Mouse (Mus musculus) lung, embryonic 16.5 days (tissue): Measurements from ENCODE around the gene Frmd4a. TPM values are rescaled to one million over a fixed set of nuclear protein-coding genes. Genes with fewer than 3 reads are reported as not detected.

ENCODE experiments used
- ATAC-seq: fragments of 200-750 bp; cut with Nextera tagmentation; 2 replicates; pipeline ENCODE4 v1.8.0; 2017; ENCODE audit warnings: low read depth, mild to moderate bottlenecking, moderate library complexity
- H3K27ac ChIP-seq: fragments of 300-500 bp; sonication (generic); 2 replicates; pipeline ENCODE4 v1.5.1; 2014; ENCODE audit warnings: mild to moderate bottlenecking, control low read depth, low read length
- H3K27me3 ChIP-seq: fragments of 300-500 bp; sonication (generic); 2 replicates; pipeline ENCODE4 v1.6.1; 2014; ENCODE audit warnings: low read depth, low read length, mixed read lengths; ENCODE audit not compliant: control insufficient read depth, insufficient read depth
- H3K36me3 ChIP-seq: fragments of 300-500 bp; sonication (generic); 2 replicates; pipeline ENCODE4 v1.6.1; 2014; ENCODE audit warnings: low read length; ENCODE audit not compliant: control insufficient read depth, insufficient read depth
- H3K4me1 ChIP-seq: fragments of 300-500 bp; sonication (generic); replicated peaks from 2 replicates; pipeline ENCODE4 v1.6.1; 2014; ENCODE audit warnings: low read length, mixed read lengths; ENCODE audit not compliant: control insufficient read depth, insufficient read depth
- H3K4me2 ChIP-seq: fragments of 300-500 bp; sonication (generic); 2 replicates; pipeline ENCODE4 v1.6.1; 2014; ENCODE audit warnings: low read depth, low read length, control low read depth
- H3K4me3 ChIP-seq: fragments of 300-500 bp; sonication (generic); 2 replicates; pipeline ENCODE4 v1.5.1; 2014; ENCODE audit warnings: mild to moderate bottlenecking, low read length, control low read depth
- H3K9ac ChIP-seq: fragments of 300-500 bp; sonication (generic); 2 replicates; pipeline ENCODE4 v1.6.1; 2014; ENCODE audit warnings: low read length, control low read depth
- H3K9me3 ChIP-seq: fragments of 300-500 bp; sonication (generic); 2 replicates; pipeline ENCODE4 v1.6.1; 2016; ENCODE audit warnings: low read length; ENCODE audit not compliant: control insufficient read depth
- WGBS: fragments of 180-500 bp; shearing (Covaris S2); extraction: QIAGEN DNeasy Blood & Tissue Kit; methylation state at CpG from one replicate; pipeline ENCODE4 v1.1.7; 2014; 5-methylcytosine and 5-hydroxymethylcytosine counted together
- polyA plus RNA-seq: library from polyadenylated mRNA; unstranded; fragments of >200 nt; fragmentation: Nextera tagmentation; extraction: Ambion mirVana; gene quantifications from 2 replicates; pipeline ENCODE4 v1.2.1, GENCODE M21; 2015

Gene Frmd4a
- polyA plus RNA-seq, 1 experiment from 2014 or later, result 29.1 TPM

- Histone ChIP-seq H3K36me3 (peaks cover 63% of the 10 kb centered on the region), H3K9ac (no peak overlapping the region), H3K4me3 (no peak overlapping the region), H3K4me1 (peaks cover 18% of the 10 kb centered on the region), H3K27me3 (no peaks in the 10 kb centered on the region), H3K4me2 (no peak overlapping the region), H3K9me3 (no peaks in the 10 kb centered on the region), H3K27ac (no peak overlapping the region)
- WGBS, result 79% methylated on average over 7 of the region's 7 CpGs
- ATAC-seq, result no peak
Measured at GRCm38 (mm10) chr2:4592666-4593065, 575.1 kb downstream of the Frmd4a start.

DNA sequence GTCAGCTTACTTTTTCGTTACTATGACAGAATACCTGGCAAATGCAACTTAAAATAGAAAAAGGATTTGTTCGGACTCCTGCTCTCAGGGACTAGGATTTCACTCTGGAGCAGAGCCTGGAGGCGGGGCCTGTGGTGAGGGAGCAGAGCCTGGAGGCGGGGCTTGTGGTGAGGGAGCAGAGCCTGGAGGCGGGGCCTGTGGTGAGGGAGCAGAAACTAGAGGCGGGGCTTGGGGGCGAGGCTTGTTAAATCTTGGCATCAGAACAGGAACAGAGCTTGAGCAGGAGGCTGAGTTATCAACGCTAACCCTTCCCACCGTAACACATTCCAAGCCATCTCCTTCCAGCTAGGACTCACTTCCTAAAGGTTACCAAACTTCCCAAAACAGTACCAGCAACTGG lies 575.9 kb downstream of the Frmd4a start:
- H3K4me2 ChIP-seq, result no peak overlapping the region
- peaks cover 18% of the 10 kb centered on the region for H3K4me1 ChIP-seq
- H3K9ac ChIP-seq, result no peak overlapping the region
- H3K27ac ChIP-seq, result peak overlapping the region; percentile 62
- WGBS, result 21% methylated on average over 9 of the region's 9 CpGs
- no peaks in the 10 kb centered on the region for H3K9me3 ChIP-seq
- peaks cover 65% of the 10 kb centered on the region for H3K36me3 ChIP-seq
- ATAC-seq, result peak; percentile 88
- H3K27me3 ChIP-seq, result no peaks in the 10 kb centered on the region
- H3K4me3 ChIP-seq, result no peak overlapping the region

- H3K27me3 ChIP-seq, result no peaks in the 10 kb centered on the region
- no peak overlapping the region for H3K9ac ChIP-seq
- no peaks in the 10 kb centered on the region for H3K9me3 ChIP-seq
- WGBS, result 83% methylated on average over 3 of the region's 3 CpGs
- ATAC-seq, result peak; percentile 50
- H3K27ac ChIP-seq, result peak overlapping the region; percentile 62; the same call in 1 of the 2 replicates
- H3K4me3 ChIP-seq, result no peak overlapping the region
- H3K4me1 ChIP-seq, result peaks cover 16% of the 10 kb centered on the region
- no peak overlapping the region for H3K4me2 ChIP-seq
- peaks cover 61% of the 10 kb centered on the region for H3K36me3 ChIP-seq
Measured at GRCm38 (mm10) chr2:4593878-4594387, 576.4 kb downstream of the Frmd4a start.

GRCm38 (mm10) chr2:4596992-4597391 lies 579.5 kb downstream of the Frmd4a start:
- H3K4me1 ChIP-seq, result peaks cover 13% of the 10 kb centered on the region; the same call in 1 of the 2 replicates
- 87% methylated on average over 7 of the region's 7 CpGs for WGBS
- no peaks in the 10 kb centered on the region for H3K27me3 ChIP-seq
- H3K36me3 ChIP-seq, result peaks cover 43% of the 10 kb centered on the region
- H3K9ac ChIP-seq, result no peak overlapping the region
- no peaks in the 10 kb centered on the region for H3K9me3 ChIP-seq
- H3K4me2 ChIP-seq, result no peak overlapping the region
- no peak overlapping the region for H3K27ac ChIP-seq
- H3K4me3 ChIP-seq, result no peak overlapping the region
- ATAC-seq, result no peak

- Histone ChIP-seq H3K4me3 (no peak overlapping the region), H3K9ac (no peak overlapping the region), H3K4me2 (no peak overlapping the region), H3K9me3 (no peaks in the 10 kb centered on the region), H3K36me3 (peaks cover 55% of the 10 kb centered on the region), H3K27me3 (no peaks in the 10 kb centered on the region), H3K4me1 (no peaks in the 10 kb centered on the region; the same call in 1 of the 2 replicates), H3K27ac (peak overlapping the region; percentile 31; the same call in 1 of the 2 replicates)
- 46% methylated on average over 15 of the region's 15 CpGs for WGBS
- peak; percentile 46; the same call in 1 of the 2 replicates for ATAC-seq
Measured at GRCm38 (mm10) chr2:4601034-4601890, 583.7 kb downstream of the Frmd4a start.

GRCm38 (mm10) chr2:4603361-4603945 lies 585.9 kb downstream of the Frmd4a start:
- ATAC-seq, result peak; percentile 30
- H3K27ac ChIP-seq, result no peak overlapping the region
- H3K4me1 ChIP-seq, result no peaks in the 10 kb centered on the region; the same call in 1 of the 2 replicates
- H3K9ac ChIP-seq, result no peak overlapping the region
- H3K27me3 ChIP-seq, result no peaks in the 10 kb centered on the region
- no peak overlapping the region for H3K4me2 ChIP-seq
- no peak overlapping the region for H3K4me3 ChIP-seq
- peaks cover 64% of the 10 kb centered on the region for H3K36me3 ChIP-seq
- no peaks in the 10 kb centered on the region for H3K9me3 ChIP-seq
- 80% methylated on average over 33 of the region's 33 CpGs for WGBS

- H3K4me3 ChIP-seq, result no peak overlapping the region
- H3K4me1 ChIP-seq, result no peaks in the 10 kb centered on the region
- 91% methylated on average over 3 of the region's 3 CpGs for WGBS
- ATAC-seq, result no peak
- peaks cover 80% of the 10 kb centered on the region for H3K36me3 ChIP-seq
- H3K9ac ChIP-seq, result no peak overlapping the region
- H3K27me3 ChIP-seq, result no peaks in the 10 kb centered on the region
- H3K27ac ChIP-seq, result no peak overlapping the region
- no peak overlapping the region for H3K4me2 ChIP-seq
- H3K9me3 ChIP-seq, result no peaks in the 10 kb centered on the region
Measured at GRCm38 (mm10) chr2:4606559-4606958, 589.0 kb downstream of the Frmd4a start.

GRCm38 (mm10) chr2:4608253-4608652 lies 590.7 kb downstream of the Frmd4a start:
- Histone ChIP-seq H3K36me3 (peaks cover 82% of the 10 kb centered on the region), H3K27ac (no peak overlapping the region), H3K4me1 (no peaks in the 10 kb centered on the region), H3K27me3 (no peaks in the 10 kb centered on the region), H3K9me3 (no peaks in the 10 kb centered on the region), H3K9ac (no peak overlapping the region), H3K4me2 (no peak overlapping the region), H3K4me3 (no peak overlapping the region)
- WGBS, result 77% methylated on average over 3 of the region's 3 CpGs
- no peak for ATAC-seq

DNA sequence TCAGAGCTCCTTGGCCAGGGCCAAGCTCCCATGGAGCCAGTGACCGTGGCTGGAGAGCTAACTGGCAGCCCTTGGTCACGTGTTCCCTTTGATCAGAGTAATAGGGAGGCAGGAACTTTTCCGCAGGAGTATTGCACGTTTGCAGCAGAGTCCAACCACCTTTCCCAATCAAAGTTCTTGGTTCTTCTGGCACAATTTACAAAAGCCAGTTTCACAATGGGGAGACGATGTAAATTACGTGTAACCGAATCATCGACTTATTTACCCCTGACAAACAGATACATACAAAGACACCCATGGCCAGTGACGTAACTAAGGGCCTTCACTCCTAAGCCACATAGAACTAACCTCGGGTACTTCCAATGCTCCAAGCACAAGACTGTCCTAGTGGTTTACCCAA lies 591.9 kb downstream of the Frmd4a start:
- ATAC-seq, result no peak
- H3K9ac ChIP-seq, result no peak overlapping the region
- WGBS, result 75% methylated on average over 10 of the region's 10 CpGs
- peaks cover 75% of the 10 kb centered on the region for H3K36me3 ChIP-seq
- H3K4me3 ChIP-seq, result no peak overlapping the region
- H3K4me1 ChIP-seq, result no peaks in the 10 kb centered on the region; the same call in none of the 2 replicates
- H3K27me3 ChIP-seq, result no peaks in the 10 kb centered on the region
- no peak overlapping the region for H3K4me2 ChIP-seq
- H3K27ac ChIP-seq, result no peak overlapping the region
- no peaks in the 10 kb centered on the region for H3K9me3 ChIP-seq
